Mouse (Mus musculus) testis, adult 2 months (tissue): Measurements from ENCODE around the gene Olfr1014. TPM values are rescaled to one million over a fixed set of nuclear protein-coding genes. Genes with fewer than 3 reads are reported as not detected.

Experiments
- H3K27ac ChIP-seq: fragments of 200-500 bp; 2 replicates; pipeline ENCODE4 v1.5.1; 2012; ENCODE audit warnings: low read depth, low read length; ENCODE audit not compliant: control insufficient read depth, insufficient read depth
- H3K27me3 ChIP-seq: fragments of 200-500 bp; 2 replicates; pipeline ENCODE4 v1.6.1; 2012; ENCODE audit warnings: mild to moderate bottlenecking, low read length, moderate library complexity; ENCODE audit not compliant: control insufficient read depth, insufficient read depth
- H3K36me3 ChIP-seq: fragments of 200-500 bp; 2 replicates; pipeline ENCODE4 v1.6.1; 2012; ENCODE audit warnings: mild to moderate bottlenecking, low read length; ENCODE audit not compliant: control insufficient read depth, insufficient read depth
- H3K4me1 ChIP-seq: fragments of 200-500 bp; 2 replicates; pipeline ENCODE4 v1.6.1; 2012; ENCODE audit warnings: low read length; ENCODE audit not compliant: control insufficient read depth, insufficient read depth
- H3K4me3 ChIP-seq: fragments of 200-500 bp; 2 replicates; pipeline ENCODE4 v1.5.1; 2012; ENCODE audit warnings: low read depth, mild to moderate bottlenecking, low read length, moderate library complexity, mixed read lengths; ENCODE audit not compliant: control insufficient read depth
- CTCF ChIP-seq: fragments of 200-500 bp; IDR thresholded peaks from 2 replicates; pipeline ENCODE4 v1.5.1; 2012; ENCODE audit warnings: low read depth, mild to moderate bottlenecking, inconsistent platforms, low read length, moderate library complexity; ENCODE audit not compliant: control insufficient read depth, insufficient read depth, insufficient replicate concordance
- POLR2A ChIP-seq: fragments of 200-500 bp; IDR thresholded peaks from 2 replicates; pipeline ENCODE4 v1.6.1; 2012; ENCODE audit warnings: low read depth, mild to moderate bottlenecking, inconsistent platforms, low read length, moderate library complexity; ENCODE audit not compliant: control insufficient read depth
- polyA plus RNA-seq: library from polyadenylated mRNA; depleted of rRNA; stranded (reverse); fragments of >200 nt; gene quantifications from 2 replicates; pipeline ENCODE4 v1.2.3, GENCODE M21; 2012; rRNA removed

Olfr1014 gene
- not detected in 2 replicates for polyA plus RNA-seq

GRCm38 (mm10) chr2:85772413-85772812 lies at the start of gene Olfr1014:
Gene Olfr1014, plus strand, starts transcription at chr2:85772713.
- no peak for TF ChIP-seq POLR2A
- TF ChIP-seq CTCF, result no peak
- H3K36me3 ChIP-seq, result no peaks in the 10 kb centered on the region
- no peak within 1 kb of the TSS for H3K27ac ChIP-seq
- H3K4me1 ChIP-seq, result no peaks in the 10 kb centered on the region
- H3K4me3 ChIP-seq, result no peak within 1 kb of the TSS
- H3K27me3 ChIP-seq, result no peaks in the 10 kb centered on the region

- Histone ChIP-seq H3K27ac (no peak overlapping the region), H3K4me1 (no peaks in the 10 kb centered on the region), H3K4me3 (no peak overlapping the region), H3K27me3 (no peaks in the 10 kb centered on the region), H3K36me3 (no peaks in the 10 kb centered on the region)
- no peak for TF ChIP-seq CTCF
These were observed 46.7 kb upstream of the Olfr1014 start for GRCm38 (mm10) chr2:85725793-85726192.

- H3K4me3 ChIP-seq, result no peak overlapping the region
- H3K36me3 ChIP-seq, result no peaks in the 10 kb centered on the region
- no peaks in the 10 kb centered on the region for H3K4me1 ChIP-seq
- H3K27me3 ChIP-seq, result no peaks in the 10 kb centered on the region
- H3K27ac ChIP-seq, result no peak overlapping the region
- no peak for TF ChIP-seq CTCF
- TF ChIP-seq POLR2A, result no peak
These were observed 18.7 kb upstream of the Olfr1014 start for GRCm38 (mm10) chr2:85753822-85754221.

- Histone ChIP-seq H3K4me1 (no peaks in the 10 kb centered on the region), H3K27ac (no peak within 1 kb of the TSS), H3K4me3 (no peak within 1 kb of the TSS), H3K36me3 (no peaks in the 10 kb centered on the region), H3K27me3 (no peaks in the 10 kb centered on the region)
- TF ChIP-seq POLR2A, result no peak
- TF ChIP-seq CTCF, result no peak
These were observed 9.8 kb upstream of the Olfr1014 start, which contains the start of gene Olfr1012 for GRCm38 (mm10) chr2:85762666-85763065. Gene Olfr1012, minus strand, starts transcription at chr2:85762766.

- Histone ChIP-seq H3K27me3 (no peaks in the 10 kb centered on the region), H3K36me3 (no peaks in the 10 kb centered on the region), H3K27ac (no peak within 1 kb of the TSS), H3K4me1 (no peaks in the 10 kb centered on the region), H3K4me3 (no peak within 1 kb of the TSS)
- TF ChIP-seq CTCF, result no peak
These were observed 5.7 kb upstream of the Olfr1014 start, which contains the start of gene Olfr1013 for GRCm38 (mm10) chr2:85766798-85767197. Gene Olfr1013, plus strand, starts transcription at chr2:85767098.

GRCm38 (mm10) chr2:85781717-85782116 lies 9.2 kb downstream of the Olfr1014 start, which contains the start of gene Olfr1015:
Gene Olfr1015, plus strand, starts transcription at chr2:85782017.
- no peak for TF ChIP-seq CTCF
- TF ChIP-seq POLR2A, result no peak
- Histone ChIP-seq H3K36me3 (no peaks in the 10 kb centered on the region), H3K4me1 (no peaks in the 10 kb centered on the region)

GRCm38 (mm10) chr2:85792331-85792730 lies 19.8 kb downstream of the Olfr1014 start:
- no peak for TF ChIP-seq CTCF
- no peak for TF ChIP-seq POLR2A

More at GRCm38 (mm10) chr2:85781717-85782116, 9.2 kb downstream of the Olfr1014 start, which contains the start of gene Olfr1015:
- Histone ChIP-seq H3K27me3 (no peaks in the 10 kb centered on the region), H3K27ac (no peak within 1 kb of the TSS), H3K4me3 (no peak within 1 kb of the TSS)

GRCm38 (mm10) chr2:85802444-85802843 lies 29.9 kb downstream of the Olfr1014 start, which contains the start of gene Olfr1016:
Gene Olfr1016, minus strand, starts transcription at chr2:85802544.
- no peaks in the 10 kb centered on the region for H3K4me1 ChIP-seq
- TF ChIP-seq CTCF (no peak), POLR2A (no peak)
- no peak within 1 kb of the TSS for H3K27ac ChIP-seq
- H3K4me3 ChIP-seq, result no peak within 1 kb of the TSS
- H3K27me3 ChIP-seq, result no peaks in the 10 kb centered on the region
- no peaks in the 10 kb centered on the region for H3K36me3 ChIP-seq

More at GRCm38 (mm10) chr2:85792331-85792730, 19.8 kb downstream of the Olfr1014 start:
- H3K36me3 ChIP-seq, result no peaks in the 10 kb centered on the region
- no peaks in the 10 kb centered on the region for H3K4me1 ChIP-seq
- H3K4me3 ChIP-seq, result no peak overlapping the region
- H3K27me3 ChIP-seq, result no peaks in the 10 kb centered on the region
- H3K27ac ChIP-seq, result no peak overlapping the region
